Mouse (Mus musculus) brain, embryonic 14.5 days (tissue): ENCODE measurements around the gene Sccpdh.

Experiments used
- CTCF ChIP-seq: fragments of 200-500 bp; IDR thresholded peaks from 2 replicates; pipeline ENCODE4 v1.5.1; 2012; ENCODE audit warnings: inconsistent platforms, mild to moderate bottlenecking, moderate library complexity, borderline replicate concordance; ENCODE audit not compliant: insufficient read depth, insufficient read length; ENCODE audit errors: extremely low read depth
- POLR2A ChIP-seq: fragments of 200-500 bp; IDR thresholded peaks from 2 replicates; pipeline ENCODE4 v1.6.1; 2012; ENCODE audit warnings: mild to moderate bottlenecking, inconsistent platforms, borderline replicate concordance; ENCODE audit not compliant: poor library complexity, insufficient read depth, insufficient read length, severe bottlenecking; ENCODE audit errors: extremely low read depth

- TF ChIP-seq POLR2A (no peak), CTCF (peak; percentile 52; the same call in 1 of the 2 replicates)
Observed at GRCm38 (mm10) chr1:179633414-179633752, 34.6 kb upstream of the Sccpdh start.
